Mouse (Mus musculus) brain, embryonic 14.5 days (tissue): Measurements from ENCODE around the gene Gm21981.

Source experiments
- CTCF ChIP-seq: fragments of 200-500 bp; IDR thresholded peaks from 2 replicates; pipeline ENCODE4 v1.5.1; 2012; ENCODE audit warnings: inconsistent platforms, mild to moderate bottlenecking, moderate library complexity, borderline replicate concordance; ENCODE audit not compliant: insufficient read depth, insufficient read length; ENCODE audit errors: extremely low read depth
- POLR2A ChIP-seq: fragments of 200-500 bp; IDR thresholded peaks from 2 replicates; pipeline ENCODE4 v1.6.1; 2012; ENCODE audit warnings: mild to moderate bottlenecking, inconsistent platforms, borderline replicate concordance; ENCODE audit not compliant: poor library complexity, insufficient read depth, insufficient read length, severe bottlenecking; ENCODE audit errors: extremely low read depth

GRCm38 (mm10) chr17:47726566-47726965, 32.3 kb upstream of the Gm21981 start, which contains the start of gene Pgc:
- TF ChIP-seq CTCF (no peak), POLR2A (no peak)
